Mouse (Mus musculus): ENCODE data around the gene Cirbp.

Cirbp gene

DNA sequence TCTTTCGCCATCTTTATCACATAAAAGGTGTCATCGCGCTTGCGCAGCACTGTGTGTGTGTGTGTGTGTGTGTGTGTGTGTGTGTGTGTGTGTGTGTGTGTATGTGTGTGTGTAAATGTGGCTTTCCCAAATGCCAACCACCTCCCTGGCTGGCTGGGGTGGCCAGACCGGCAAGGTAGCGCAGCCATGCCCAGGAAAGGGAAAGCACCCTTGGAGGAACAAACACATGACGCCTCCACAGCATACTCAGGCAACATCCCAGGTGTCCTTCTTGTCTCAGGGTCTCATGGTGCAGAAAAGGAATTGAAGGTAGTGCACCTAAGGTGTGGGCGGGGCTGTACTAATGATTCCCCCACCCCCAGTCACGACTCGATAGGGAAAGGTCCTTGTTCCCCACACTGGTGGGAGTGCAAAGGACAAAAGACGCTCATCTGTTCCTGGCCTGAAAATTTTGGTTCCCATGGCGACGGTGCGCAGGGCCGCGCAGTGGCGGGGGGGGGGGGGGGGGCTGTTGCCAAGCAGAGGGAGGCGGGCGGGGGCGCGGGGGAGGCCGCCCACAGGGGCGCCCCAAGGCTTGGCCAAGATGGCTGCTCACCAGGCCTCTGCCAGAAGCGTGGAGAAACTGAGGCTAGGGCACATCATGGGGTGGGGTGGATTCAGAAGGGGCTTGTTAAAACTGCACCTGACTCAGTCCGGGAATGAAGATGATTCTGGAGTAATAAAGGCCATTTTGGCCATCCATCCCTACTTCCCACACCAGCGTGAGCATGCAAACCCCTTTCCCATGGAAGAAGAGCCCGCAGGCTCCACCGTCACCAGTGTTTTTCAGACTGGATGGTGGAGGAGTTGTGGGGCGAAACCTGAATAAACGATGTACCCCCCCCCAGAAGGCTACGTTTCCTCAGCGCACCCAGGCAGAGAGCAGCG, 27.9 kb upstream of the Cirbp start:
- no peak for DNase-seq (ENCODE audit: low read depth)

DNA sequence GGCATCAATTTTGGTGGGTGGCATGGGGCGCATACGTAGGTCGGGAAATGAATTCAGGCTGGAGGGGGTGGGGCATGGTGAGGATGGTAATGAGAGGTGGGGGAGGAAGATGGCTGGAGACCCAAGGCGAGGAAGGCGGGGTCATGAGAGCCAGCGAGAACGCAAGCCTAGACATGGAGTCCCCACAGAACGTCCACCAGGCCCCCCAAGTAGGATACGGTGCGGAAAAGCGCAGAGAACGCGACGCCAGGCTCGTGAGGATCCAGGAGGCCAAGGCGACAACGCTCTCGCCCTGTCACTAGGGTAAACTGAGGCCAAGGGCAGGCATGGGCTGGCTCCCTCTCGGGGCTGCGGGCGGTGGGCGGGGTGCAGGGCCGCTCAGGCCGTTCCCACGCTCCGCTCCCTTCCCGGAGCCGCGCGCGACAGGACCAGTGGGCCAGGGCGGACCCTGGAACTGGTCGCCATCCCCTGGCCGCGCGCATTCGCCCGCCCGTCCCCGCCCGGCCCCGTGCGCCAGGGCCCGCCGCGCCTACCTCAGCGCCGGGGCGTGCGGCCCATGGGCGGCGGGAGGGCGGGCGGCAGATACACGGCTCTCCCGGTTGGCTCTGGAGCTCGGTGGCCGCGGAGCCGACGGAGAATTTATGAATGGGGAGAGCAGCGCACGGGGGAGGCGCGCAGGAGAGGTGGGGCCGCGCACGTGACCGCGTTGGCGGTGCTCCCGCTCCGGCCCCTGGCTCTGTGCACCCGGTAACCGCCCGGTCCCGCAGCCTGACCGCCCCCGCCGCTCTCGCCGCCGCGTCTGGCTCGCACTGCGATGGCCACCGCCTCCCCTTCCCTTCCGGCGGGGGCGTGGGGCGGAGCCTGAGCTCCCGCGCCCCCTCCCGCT, 27.0 kb upstream of the Cirbp start, which contains the start of gene Atp5d:
TSS of gene Atp5d (plus strand) at position 80 of the 886 bp plus-strand sequence.
- no peak for DNase-seq (ENCODE audit: low read depth)

DNA sequence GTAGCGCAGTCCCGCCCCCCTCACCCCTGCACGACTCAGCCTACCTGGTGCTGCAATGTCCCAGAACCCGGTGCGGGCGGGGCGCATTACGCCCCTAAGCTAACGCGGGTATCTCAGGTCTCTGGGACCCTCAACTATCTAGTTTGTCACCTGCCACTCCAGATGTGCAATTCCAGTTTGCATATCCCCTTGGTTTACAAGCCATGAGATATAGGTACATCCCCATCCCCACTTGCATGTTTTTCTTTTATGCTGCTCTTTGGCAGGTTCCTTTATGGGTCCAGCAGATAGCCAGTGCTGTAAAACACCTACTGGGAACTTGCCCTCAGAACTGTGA, 26.4 kb upstream of the Cirbp start:
- DNase-seq (ENCODE audit: low read depth) = no peak

DNA sequence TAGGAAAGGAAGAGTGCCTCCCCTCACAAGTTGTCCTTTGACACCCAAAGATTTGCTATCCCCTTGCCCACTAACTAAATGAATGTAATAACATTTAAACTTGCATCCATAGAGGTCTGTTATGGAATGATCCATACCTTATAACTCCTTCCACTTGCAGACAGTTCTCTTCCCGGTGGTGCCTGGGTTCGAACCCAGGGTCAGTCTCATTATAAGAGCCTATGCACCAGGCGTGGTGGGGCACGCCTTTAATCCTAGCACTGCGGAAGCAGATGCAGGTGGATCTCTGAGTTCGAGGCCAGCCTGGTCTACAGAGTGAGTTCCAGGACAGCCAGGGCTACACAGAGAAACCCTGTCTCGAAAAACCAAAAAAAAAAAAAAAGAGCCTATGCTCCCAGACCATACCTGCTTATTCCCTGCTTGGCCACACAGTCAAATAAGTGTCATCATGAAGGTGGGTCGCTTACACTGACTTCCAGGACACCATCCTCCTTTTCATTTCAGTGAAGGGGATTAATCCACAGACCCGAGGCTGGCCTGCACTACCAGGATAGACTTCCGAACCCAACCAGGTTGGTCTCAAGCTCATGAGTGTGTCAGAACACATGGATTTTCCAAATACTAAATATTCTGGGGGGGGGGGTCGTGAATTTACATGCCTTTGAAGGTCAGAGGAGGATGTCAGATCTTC, 25.7 kb upstream of the Cirbp start:
- DNase-seq (ENCODE audit: low read depth) = no peak

DNA sequence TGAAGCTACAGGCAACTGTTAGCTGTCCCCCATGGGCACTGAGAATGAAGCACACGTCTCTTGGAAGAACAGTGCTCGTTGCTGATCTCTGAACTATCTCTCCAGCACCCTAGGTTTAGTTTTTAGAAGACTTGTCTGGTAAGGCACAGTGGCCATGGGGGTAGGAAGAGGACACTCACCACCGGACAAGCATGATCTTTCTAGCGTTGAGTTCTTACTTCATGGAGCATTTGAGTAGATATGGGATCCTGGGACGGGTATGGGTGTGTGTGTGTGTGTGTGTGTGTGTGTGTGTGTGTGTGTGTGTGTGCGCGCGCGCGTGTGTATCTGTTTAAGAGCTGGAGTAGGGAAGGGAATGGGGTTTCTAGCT, 25.1 kb upstream of the Cirbp start, which contains the start of gene Cbarp:
TSS of gene Cbarp (minus strand) at position 170 of the 370 bp plus-strand sequence.
- no peak for DNase-seq (ENCODE audit: low read depth)

DNA sequence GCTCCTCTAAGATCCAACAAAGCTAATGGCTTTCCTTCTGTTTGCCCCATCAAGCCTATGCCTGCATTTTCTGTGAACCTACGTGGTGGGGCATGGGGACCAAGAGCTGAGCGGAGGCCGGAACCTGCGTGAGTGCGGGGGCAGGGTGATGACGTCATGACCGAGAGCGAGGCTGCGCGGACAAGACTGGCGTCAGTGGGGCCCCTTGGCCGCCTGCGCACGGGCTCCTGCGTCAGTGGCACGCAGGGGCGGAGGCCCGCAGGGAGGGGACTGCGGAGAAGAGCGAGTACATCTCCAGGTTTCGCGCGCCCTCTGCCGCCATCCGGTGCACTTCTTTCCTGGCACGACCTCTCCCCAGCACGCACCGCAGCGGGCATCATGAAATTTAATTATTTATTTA, 24.5 kb upstream of the Cirbp start:
- DNase-seq (ENCODE audit: low read depth) = peak; percentile 92

DNA sequence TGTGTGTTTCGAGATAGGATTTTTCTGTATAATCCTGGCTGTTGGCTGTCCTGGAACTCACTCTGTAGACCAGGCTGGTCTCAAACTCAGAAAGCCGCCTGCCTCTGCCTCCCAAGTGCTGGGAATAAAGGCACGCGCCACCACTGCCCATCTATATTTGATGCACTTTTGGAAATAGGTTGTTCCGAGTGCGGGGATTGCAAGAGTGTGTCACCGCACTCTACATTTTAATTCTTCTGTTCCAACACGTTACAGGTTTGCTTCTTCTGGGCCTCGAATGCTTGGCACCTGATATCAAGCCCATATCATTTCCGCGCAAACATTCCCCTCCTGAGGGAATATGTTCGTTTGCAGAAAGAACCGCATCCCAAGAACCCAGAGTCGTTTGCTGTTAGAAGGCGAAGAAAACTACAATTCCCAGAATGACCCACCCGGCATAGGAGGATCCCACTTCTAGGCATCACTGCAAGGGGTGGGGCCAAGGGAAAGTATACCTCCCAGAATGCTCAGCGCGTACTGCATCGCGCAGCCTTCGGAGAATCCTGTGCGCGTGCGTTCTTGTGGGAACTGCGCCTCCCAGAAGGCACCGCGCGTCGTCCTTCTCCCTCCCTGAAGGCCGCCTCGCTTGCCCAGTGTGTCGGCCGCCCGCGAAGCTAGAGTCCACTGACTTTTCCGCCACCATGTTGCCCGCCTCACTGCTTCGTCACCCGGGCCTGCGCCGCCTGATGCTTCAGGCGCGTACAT, 23.8 kb upstream of the Cirbp start:
- DNase-seq (ENCODE audit: low read depth) = peak; percentile 99

DNA sequence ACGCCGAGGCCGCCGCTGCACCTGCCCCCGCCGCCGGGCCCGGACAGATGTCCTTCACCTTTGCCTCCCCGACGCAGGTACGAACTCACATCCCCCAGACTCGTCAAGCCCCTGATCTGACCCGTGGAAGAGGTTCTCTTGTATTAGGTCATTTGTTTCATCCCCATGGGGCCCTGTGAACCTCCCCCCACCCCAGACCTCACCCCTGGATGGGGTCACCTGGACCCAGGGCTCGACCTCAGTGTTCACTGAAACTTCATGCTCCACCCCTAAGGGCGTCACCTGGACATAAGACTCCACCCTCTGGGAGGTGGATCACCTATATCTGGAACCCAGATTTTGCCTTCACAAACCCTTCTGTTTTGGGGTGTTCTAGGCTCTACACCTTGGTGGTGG, 23.3 kb upstream of the Cirbp start:
- DNase-seq (ENCODE audit: low read depth) = no peak

DNA sequence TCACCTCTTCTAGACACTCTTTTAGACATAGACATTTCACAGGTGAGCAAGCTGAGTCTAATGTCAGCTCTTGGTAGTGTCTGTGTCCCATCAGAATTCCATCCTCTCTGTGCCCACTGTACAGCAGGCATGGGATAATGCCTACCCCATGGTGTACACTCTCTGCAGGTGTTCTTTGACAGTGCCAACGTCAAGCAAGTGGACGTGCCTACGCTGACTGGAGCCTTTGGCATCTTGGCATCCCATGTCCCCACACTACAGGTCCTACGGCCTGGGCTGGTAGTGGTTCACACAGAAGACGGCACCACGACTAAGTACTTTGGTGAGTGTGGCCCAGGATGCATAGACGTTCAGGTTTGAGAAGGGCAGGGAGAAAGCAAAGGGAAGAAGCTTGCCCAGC, 22.1 kb upstream of the Cirbp start:
- no peak for DNase-seq (ENCODE audit: low read depth)

DNA sequence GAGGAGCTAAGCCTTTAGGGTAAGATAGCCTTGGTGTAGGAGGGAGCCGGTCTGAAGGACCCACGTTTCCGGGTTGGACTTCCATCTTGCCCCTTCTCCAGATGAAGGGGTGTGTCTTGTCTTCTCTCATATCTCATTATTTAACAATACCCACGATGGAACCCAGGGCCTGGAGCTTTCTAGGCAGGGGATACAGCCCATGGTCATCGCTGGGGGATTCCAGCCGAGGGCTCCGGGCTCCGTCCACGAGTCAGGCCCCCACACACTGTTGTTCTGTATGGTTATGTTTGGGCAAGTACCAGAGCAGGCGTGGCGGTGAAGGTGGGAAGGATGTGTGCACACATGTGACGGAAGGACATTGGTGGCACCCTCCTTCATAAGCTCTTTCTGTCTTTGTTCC, 21.6 kb upstream of the Cirbp start:
- no peak for DNase-seq (ENCODE audit: low read depth)

DNA sequence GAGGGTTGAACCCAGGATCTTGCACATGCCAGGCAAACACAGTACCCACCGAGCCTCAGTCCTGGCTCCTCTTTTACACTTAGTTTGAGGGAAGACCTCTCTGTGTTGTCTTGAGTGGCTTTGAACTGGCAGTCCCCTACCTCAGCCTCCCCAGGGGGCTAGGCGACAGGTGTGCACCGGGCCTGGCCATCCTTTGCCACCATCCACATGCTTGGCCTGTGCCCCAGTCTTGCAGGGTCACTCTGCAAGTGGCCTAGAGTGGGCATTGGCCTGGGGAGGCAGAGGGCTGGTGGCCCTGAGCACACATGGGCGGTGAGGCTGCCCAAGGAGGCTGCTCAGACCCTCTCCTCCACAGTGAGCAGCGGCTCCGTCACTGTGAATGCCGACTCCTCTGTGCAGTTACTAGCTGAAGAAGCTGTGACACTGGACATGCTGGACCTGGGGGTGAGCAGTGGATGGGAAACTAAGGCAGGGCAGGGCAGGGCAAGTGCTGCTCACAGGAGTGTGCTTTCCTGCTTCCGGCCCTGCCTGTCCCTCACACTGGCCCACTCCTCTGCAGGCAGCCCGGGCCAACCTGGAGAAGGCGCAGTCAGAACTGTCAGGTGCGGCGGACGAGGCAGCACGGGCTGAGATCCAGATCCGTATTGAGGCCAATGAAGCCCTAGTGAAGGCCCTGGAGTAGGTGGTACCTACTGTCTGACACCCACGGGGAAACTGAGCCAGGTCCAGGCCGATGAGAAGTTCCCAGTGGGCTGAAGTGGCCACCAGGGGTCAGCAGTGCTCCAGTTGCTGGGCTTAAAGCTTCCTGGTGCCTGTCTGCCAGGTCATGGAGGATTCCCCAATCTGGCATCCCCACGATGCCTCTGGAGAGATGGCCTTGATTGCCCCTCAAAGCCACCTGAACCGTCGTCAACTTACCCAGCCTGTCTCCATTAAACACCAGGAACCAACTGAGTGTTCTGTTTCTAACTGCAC, 20.6 kb upstream of the Cirbp start:
- DNase-seq (ENCODE audit: low read depth) = no peak

DNA sequence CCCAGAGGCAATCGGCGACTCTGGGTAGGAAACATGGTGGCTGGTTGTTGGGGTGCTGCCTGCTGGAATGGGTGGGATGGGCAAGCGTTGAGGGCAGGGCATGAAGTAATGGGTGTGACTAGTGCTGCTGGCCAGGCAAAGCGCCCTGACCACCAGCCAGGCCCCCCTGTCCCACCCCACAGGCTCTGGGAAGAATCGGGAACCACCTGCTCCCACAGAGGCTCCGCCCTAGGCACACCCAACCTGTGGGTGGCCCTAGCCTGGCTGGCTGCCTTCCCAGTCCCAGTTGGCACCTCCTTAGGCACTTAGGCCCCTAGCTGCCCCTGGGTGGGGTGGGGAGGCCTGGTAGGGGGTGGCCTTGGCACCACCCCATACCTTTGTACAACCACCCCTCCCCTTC, 19.9 kb upstream of the Cirbp start:
- DNase-seq (ENCODE audit: low read depth) = no peak

DNA sequence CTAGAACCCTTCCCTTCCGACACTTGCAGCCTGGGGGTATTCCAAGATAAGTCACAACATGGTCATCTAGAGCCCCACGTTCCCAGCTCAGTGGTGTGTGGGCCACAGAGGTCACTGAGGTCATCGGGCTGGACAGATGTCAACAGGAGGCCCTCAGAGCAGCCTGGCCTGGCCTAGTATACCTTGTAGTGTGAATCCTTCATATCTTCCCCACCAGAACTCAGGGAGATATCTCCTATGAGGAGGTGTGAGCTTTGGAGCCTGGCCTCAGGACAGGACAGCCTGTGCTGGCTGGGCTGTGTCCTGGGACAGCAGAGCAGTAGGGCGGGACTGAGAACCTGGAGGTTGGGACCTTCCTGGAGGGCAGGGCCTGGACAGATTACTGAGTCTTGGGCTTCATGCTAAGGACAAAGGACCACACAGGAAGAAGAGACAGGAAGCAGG, 19.2 kb upstream of the Cirbp start:
- no peak for DNase-seq (ENCODE audit: low read depth)

DNA sequence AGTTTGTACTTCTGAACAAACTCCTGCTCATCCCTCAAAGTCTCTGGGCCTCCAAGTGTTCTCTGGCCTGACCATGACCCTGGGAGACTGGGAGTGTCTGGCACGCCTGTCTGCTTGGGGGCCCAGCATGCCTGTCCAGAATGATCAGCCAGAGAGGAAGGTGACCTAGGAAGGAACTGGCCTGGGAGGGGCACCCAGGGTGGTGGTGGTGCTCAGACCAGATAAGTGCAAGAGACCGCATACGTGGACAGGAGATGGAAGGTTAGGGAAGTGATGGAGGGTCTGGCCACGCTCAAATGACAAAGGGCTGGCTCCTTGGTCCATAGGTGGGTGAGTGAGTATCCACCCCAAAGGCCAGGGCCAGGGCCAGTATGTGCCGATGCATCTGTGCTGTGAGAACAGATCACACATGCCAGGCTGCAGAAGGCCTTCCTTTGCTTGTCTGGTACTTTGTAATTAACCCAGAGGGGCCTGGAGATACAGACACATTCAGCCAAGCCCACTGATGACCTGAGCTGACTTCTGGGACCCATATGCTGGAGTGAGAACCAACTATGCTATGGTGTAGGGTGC, 18.6 kb upstream of the Cirbp start:
- no peak for DNase-seq (ENCODE audit: low read depth)

DNA sequence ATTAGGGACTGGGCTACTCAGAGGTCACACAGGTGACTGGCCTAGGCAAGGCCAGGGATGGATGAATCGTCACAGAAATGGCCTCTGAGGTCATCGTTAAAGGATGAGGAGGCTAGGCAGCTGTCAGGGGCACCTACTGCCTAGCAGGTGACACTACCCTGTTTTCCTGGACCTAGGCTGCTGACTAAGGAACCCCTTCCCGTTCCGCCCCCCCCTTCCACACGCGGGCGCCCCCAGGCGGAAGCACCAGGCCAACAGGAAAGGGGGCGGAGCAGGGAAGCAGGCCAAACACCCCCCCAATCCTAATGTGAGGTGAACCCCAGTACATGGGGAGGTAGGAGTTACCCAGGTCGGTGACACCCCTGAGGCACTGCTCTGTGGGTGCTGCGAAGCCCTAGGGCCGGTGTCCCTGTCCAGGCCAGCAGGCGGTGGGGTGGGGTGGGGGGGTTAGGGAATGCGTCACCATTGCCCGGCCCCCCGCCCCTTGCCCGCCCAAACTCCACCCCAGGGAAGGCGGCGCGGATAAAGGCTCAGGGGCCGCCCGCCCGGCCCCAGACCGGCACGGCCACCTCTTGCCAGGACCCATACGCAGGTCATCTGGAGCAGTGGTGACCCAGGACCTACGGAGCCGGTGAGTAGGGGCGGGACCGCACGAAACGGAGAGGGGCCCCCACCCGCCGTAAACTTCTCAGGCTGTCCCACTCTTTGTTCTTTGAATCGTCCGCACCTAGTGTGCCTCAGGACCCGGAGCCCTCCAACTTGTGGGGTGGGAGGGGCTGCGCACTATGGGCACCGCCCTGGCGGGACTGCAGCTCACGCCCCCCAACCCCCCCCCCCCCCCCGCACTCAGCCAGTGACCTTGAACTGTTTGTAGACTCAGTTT, 17.8 kb upstream of the Cirbp start, which contains the start of gene Midn:
TSS of gene Midn (plus strand) at position 554 of the 883 bp plus-strand sequence.
- DNase-seq (ENCODE audit: low read depth) = no peak

DNA sequence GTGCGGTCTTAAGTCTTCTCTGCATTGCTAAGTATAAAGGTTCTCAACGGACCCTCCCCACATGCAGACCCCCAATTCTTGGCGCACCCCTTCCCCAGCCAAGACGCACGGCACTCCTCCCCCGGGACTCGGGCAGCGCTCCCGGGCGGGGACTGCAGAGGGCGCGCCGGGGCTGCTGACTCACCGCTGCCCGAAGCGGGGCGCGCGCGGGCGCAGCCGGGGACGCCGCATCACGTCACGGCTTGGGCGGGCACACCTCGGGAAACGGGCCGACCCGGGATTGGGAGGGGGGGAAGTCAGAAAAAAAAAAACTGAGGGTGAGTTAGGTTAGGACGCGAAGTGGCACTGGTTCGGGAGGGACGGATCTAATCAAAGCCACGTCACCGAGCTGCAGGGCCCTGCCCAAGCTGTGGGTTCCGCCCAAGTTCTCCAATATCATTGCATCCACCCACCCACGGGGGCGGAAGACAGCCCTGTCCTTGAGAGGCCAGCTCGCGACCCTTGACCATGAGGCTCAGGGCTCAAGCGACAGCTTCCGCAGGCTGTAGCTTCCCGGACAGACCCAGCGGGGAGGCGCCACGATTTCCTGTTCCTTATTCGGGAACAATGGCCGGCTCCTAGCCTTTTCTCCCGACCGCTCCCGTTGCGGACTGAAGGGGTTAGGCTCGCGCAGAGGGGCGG, 17.0 kb upstream of the Cirbp start:
- DNase-seq (ENCODE audit: low read depth) = peak; percentile 85

DNA sequence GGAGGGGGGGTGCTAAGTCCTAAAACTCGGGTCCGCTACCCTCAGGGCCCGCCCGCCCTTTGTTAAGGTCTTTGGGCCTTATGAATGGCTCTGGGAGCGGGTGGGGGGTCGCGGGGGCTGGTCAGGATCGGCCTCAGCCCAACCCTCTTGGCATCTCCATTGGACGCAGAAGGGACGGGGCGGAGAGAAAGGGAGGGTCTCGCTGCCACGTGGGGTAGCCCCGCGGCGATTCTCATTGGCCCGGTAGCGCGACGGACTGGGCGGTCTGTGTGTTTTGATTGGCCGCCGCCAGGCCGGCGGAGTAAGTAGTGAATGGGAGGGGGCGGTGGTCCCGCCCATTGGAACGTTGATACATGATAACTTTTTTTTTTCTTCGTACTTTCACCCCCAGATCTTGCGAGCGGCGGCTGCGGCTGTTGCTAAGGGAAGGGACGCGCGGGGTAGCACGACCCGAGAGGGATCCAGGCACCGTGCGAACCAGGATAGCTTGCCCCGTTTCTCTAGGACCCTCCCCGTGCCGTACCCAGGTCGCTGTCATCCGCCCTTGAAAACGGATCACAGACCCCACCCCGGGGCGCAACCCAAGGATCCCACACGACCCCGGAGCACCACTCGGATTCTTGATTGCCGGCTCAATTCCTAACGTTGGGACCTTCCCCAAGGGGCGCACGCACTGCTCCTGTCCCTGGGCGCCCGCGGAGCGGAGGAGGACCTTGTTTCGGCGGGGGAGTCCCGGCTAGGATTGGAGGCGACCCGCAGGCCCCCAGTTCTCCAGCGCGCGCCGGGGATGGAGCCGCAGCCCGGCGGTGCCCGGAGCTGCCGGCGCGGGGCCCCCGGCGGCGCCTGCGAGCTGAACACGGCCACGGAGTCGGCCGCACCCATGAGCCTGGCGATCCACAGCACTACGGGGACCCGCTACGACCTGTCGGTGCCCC, 16.2 kb upstream of the Cirbp start:
- DNase-seq (ENCODE audit: low read depth) = peak; percentile 96
